Mouse (Mus musculus): ENCODE results near the gene Thegl.

Gene Thegl

GRCm38 (mm10) chr5:77097686-77098085 lies 81.9 kb downstream of the Thegl start:
- no peak for DNase-seq

GRCm38 (mm10) chr5:77098874-77099273 lies 83.1 kb downstream of the Thegl start:
- DNase-seq: no peak

GRCm38 (mm10) chr5:77099317-77099996 lies 83.6 kb downstream of the Thegl start:
- no peak for DNase-seq

GRCm38 (mm10) chr5:77099997-77100380 lies 84.2 kb downstream of the Thegl start:
- no peak for DNase-seq

- DNase-seq: no peak
These were observed 84.9 kb downstream of the Thegl start for GRCm38 (mm10) chr5:77100691-77101090.

- no peak for DNase-seq
These were observed 86.9 kb downstream of the Thegl start for GRCm38 (mm10) chr5:77102522-77103365.

GRCm38 (mm10) chr5:77107146-77107822 lies 91.5 kb downstream of the Thegl start:
- DNase-seq: no peak

- no peak for DNase-seq
These were observed 93.0 kb downstream of the Thegl start for GRCm38 (mm10) chr5:77108806-77109205.

- DNase-seq: no peak
These were observed 94.0 kb downstream of the Thegl start for GRCm38 (mm10) chr5:77109814-77110213.
